Mouse (Mus musculus) limb, embryonic 11.5 days (tissue): Measurements from ENCODE around the gene Mfsd4b1. TPM values are rescaled to one million over a fixed set of nuclear protein-coding genes. Genes with fewer than 3 reads are reported as not detected.

Source experiments
- ATAC-seq: fragments of 200-750 bp; cut with Nextera tagmentation; 2 replicates; pipeline ENCODE4 v1.8.0; 2017; ENCODE audit warnings: low read depth; ENCODE audit not compliant: insufficient number of reproducible peaks, low FRiP score, low TSS enrichment
- DNase-seq: peaks from one replicate; pipeline ENCODE4 v3.0.0-alpha.2; 2015; ENCODE audit warnings: low spot score
- H3K27ac ChIP-seq: fragments of 300-500 bp; sonication (generic); replicated peaks from 2 replicates; pipeline ENCODE4 v1.5.1; 2014; ENCODE audit warnings: low read depth, mild to moderate bottlenecking, low read length
- H3K27me3 ChIP-seq: fragments of 300-500 bp; sonication (generic); 2 replicates; pipeline ENCODE4 v1.6.1; 2014; ENCODE audit warnings: mild to moderate bottlenecking, low read length, mixed read lengths; ENCODE audit not compliant: control insufficient read depth, insufficient read depth
- H3K36me3 ChIP-seq: fragments of 300-500 bp; sonication (generic); 2 replicates; pipeline ENCODE4 v1.6.1; 2014; ENCODE audit warnings: mild to moderate bottlenecking, low read length, moderate library complexity, mixed read lengths; ENCODE audit not compliant: control insufficient read depth, insufficient read depth
- H3K4me1 ChIP-seq: fragments of 300-500 bp; sonication (generic); 2 replicates; pipeline ENCODE4 v1.6.1; 2014; ENCODE audit warnings: low read length, mixed read lengths; ENCODE audit not compliant: control insufficient read depth, insufficient read depth
- H3K4me2 ChIP-seq: fragments of 300-500 bp; sonication (generic); 2 replicates; pipeline ENCODE4 v1.6.1; 2014; ENCODE audit warnings: low read depth, mild to moderate bottlenecking, moderate library complexity; ENCODE audit not compliant: severe bottlenecking
- H3K4me3 ChIP-seq: fragments of 300-500 bp; sonication (generic); 2 replicates; pipeline ENCODE4 v1.5.1; 2014; ENCODE audit warnings: low read depth, low read length
- H3K9ac ChIP-seq: fragments of 300-500 bp; sonication (generic); 2 replicates; pipeline ENCODE4 v1.6.1; 2014; ENCODE audit warnings: mild to moderate bottlenecking, low read length
- H3K9me3 ChIP-seq: fragments of 300-500 bp; sonication (generic); 2 replicates; pipeline ENCODE4 v1.6.1; 2016; ENCODE audit warnings: low read length; ENCODE audit not compliant: control insufficient read depth
- WGBS: fragments of 180-500 bp; shearing (Covaris S2); extraction: QIAGEN DNeasy Blood & Tissue Kit; methylation state at CpG from one replicate; pipeline ENCODE4 v1.1.7; 2014; 5-methylcytosine and 5-hydroxymethylcytosine counted together
- polyA plus RNA-seq: library from polyadenylated mRNA; unstranded; fragments of >200 nt; fragmentation: Nextera tagmentation; extraction: Ambion mirVana; gene quantifications from 2 replicates; pipeline ENCODE4 v1.2.1, GENCODE M21; 2014

The Mfsd4b1 gene
- polyA plus RNA-seq, 1 experiment from 2014 or later: 0.23 TPM

- DNase-seq (no peak), ATAC-seq (no peak)
- Histone ChIP-seq H3K4me1 (no peaks in the 10 kb centered on the region), H3K27ac (no peak overlapping the region), H3K4me2 (no peak overlapping the region), H3K9ac (no peak overlapping the region), H3K4me3 (no peak overlapping the region), H3K9me3 (no peaks in the 10 kb centered on the region), H3K27me3 (no peaks in the 10 kb centered on the region), H3K36me3 (no peaks in the 10 kb centered on the region)
- WGBS: 66% methylated on average over 3 of the region's 3 CpGs
These were observed 28.3 kb upstream of the Mfsd4b1 start for GRCm38 (mm10) chr10:40053257-40053895.

- WGBS: 87% methylated on average over 3 of the region's 3 CpGs
- Histone ChIP-seq H3K27me3 (no peaks in the 10 kb centered on the region), H3K27ac (no peak overlapping the region), H3K4me3 (no peak overlapping the region), H3K4me2 (no peak overlapping the region), H3K4me1 (no peaks in the 10 kb centered on the region), H3K9me3 (no peaks in the 10 kb centered on the region), H3K36me3 (no peaks in the 10 kb centered on the region), H3K9ac (no peak overlapping the region)
- no peak for ATAC-seq
- no peak for DNase-seq
These were observed 26.9 kb upstream of the Mfsd4b1 start for GRCm38 (mm10) chr10:40051997-40052396.

- no peaks in the 10 kb centered on the region for H3K27me3 ChIP-seq
- no peak overlapping the region for H3K9ac ChIP-seq
- H3K4me2 ChIP-seq: no peak overlapping the region
- H3K4me1 ChIP-seq: no peaks in the 10 kb centered on the region
- no peak for ATAC-seq
- WGBS: 79% methylated on average over 2 of the region's 2 CpGs
- DNase-seq: no peak
- H3K9me3 ChIP-seq: no peaks in the 10 kb centered on the region
- H3K27ac ChIP-seq: no peak overlapping the region
- no peak overlapping the region for H3K4me3 ChIP-seq
- no peaks in the 10 kb centered on the region for H3K36me3 ChIP-seq
These were observed 25.7 kb upstream of the Mfsd4b1 start for GRCm38 (mm10) chr10:40050763-40051162.

- H3K4me3 ChIP-seq: no peak overlapping the region
- H3K36me3 ChIP-seq: no peaks in the 10 kb centered on the region
- no peaks in the 10 kb centered on the region for H3K9me3 ChIP-seq
- H3K4me2 ChIP-seq: no peak overlapping the region
- no peaks in the 10 kb centered on the region for H3K4me1 ChIP-seq
- no peak overlapping the region for H3K27ac ChIP-seq
- WGBS: 21% methylated on average over 4 of the region's 4 CpGs
- DNase-seq: no peak
- H3K27me3 ChIP-seq: no peaks in the 10 kb centered on the region
- no peak for ATAC-seq
- no peak overlapping the region for H3K9ac ChIP-seq
These were observed 16.3 kb upstream of the Mfsd4b1 start for GRCm38 (mm10) chr10:40041339-40041738.

GRCm38 (mm10) chr10:40036686-40037560 is 11.9 kb upstream of the Mfsd4b1 start:
- 79% methylated on average over 24 of the region's 24 CpGs for WGBS
- Histone ChIP-seq H3K27ac (no peak overlapping the region), H3K36me3 (no peaks in the 10 kb centered on the region), H3K27me3 (no peaks in the 10 kb centered on the region), H3K4me3 (no peak overlapping the region), H3K4me2 (no peak overlapping the region), H3K4me1 (no peaks in the 10 kb centered on the region), H3K9ac (no peak overlapping the region), H3K9me3 (no peaks in the 10 kb centered on the region)
- ATAC-seq: no peak
- DNase-seq: no peak

GRCm38 (mm10) chr10:40034956-40035355 is 9.9 kb upstream of the Mfsd4b1 start:
- 93% methylated on average over 6 of the region's 6 CpGs for WGBS

GRCm38 (mm10) chr10:40032897-40033296 is 7.8 kb upstream of the Mfsd4b1 start:
- WGBS: 86% methylated on average over 2 of the region's 2 CpGs
- ATAC-seq (no peak), DNase-seq (no peak)
- Histone ChIP-seq H3K9ac (no peak overlapping the region), H3K27me3 (no peaks in the 10 kb centered on the region), H3K36me3 (no peaks in the 10 kb centered on the region), H3K4me3 (no peak overlapping the region), H3K27ac (no peak overlapping the region), H3K4me2 (no peak overlapping the region), H3K4me1 (no peaks in the 10 kb centered on the region), H3K9me3 (no peaks in the 10 kb centered on the region)

More at GRCm38 (mm10) chr10:40034956-40035355, 9.9 kb upstream of the Mfsd4b1 start:
- no peak overlapping the region for H3K27ac ChIP-seq
- H3K27me3 ChIP-seq: no peaks in the 10 kb centered on the region
- H3K9ac ChIP-seq: no peak overlapping the region
- no peaks in the 10 kb centered on the region for H3K4me1 ChIP-seq
- ATAC-seq (no peak), DNase-seq (no peak)
- no peaks in the 10 kb centered on the region for H3K9me3 ChIP-seq
- no peaks in the 10 kb centered on the region for H3K36me3 ChIP-seq
- H3K4me2 ChIP-seq: no peak overlapping the region
- H3K4me3 ChIP-seq: no peak overlapping the region

- no peaks in the 10 kb centered on the region for H3K27me3 ChIP-seq
- no peak overlapping the region for H3K27ac ChIP-seq
- 91% methylated on average over 6 of the region's 6 CpGs for WGBS
- H3K9me3 ChIP-seq: no peaks in the 10 kb centered on the region
- no peak overlapping the region for H3K9ac ChIP-seq
- DNase-seq (no peak), ATAC-seq (no peak)
- H3K4me1 ChIP-seq: no peaks in the 10 kb centered on the region
- H3K4me2 ChIP-seq: no peak overlapping the region
- no peak overlapping the region for H3K4me3 ChIP-seq
- H3K36me3 ChIP-seq: no peaks in the 10 kb centered on the region
These were observed 5.6 kb upstream of the Mfsd4b1 start for GRCm38 (mm10) chr10:40030716-40031115.
